Mouse (Mus musculus): Measurements from ENCODE around the gene Mki67. TPM values are rescaled to one million over a fixed set of nuclear protein-coding genes. Genes with fewer than 3 reads are reported as not detected.

Gene Mki67
- total RNA-seq, 4 experiments from 2014 or later: 0.52 to 1.6 (median 0.84) TPM

Other genes with a start within 250 kb of the Mki67 start
- not detected for gene Clrn3, start 187.7 kb downstream of the Mki67 start, total RNA-seq (2022)
- gene Ptpre, start 178.9 kb downstream of the Mki67 start, total RNA-seq (2022): 10 to 100 TPM; 26.4 to 28.1 (median 27.5) TPM